Mouse (Mus musculus): ENCODE data around the gene Crisp2. TPM values are rescaled to one million over a fixed set of nuclear protein-coding genes. Genes with fewer than 3 reads are reported as not detected.
"Not testable (repeated sequence)": the region's sequence is repeated elsewhere in the genome, so short reads cannot be mapped to it uniquely, and the experiment has no call there.

Gene Crisp2
- polyA plus RNA-seq, 1 experiment from 2014 or later = not detected

- Histone ChIP-seq H3K4me1 (ENCODE audit: control insufficient read depth, insufficient read depth, low read length) (no peaks in the 10 kb centered on the region), H3K27ac (ENCODE audit: low read length) (no peak overlapping the region), H3K4me2 (replicated peaks; ENCODE audit: low read depth, low read length) (no peak overlapping the region), H3K4me3 (ENCODE audit: low read depth, low read length) (no peak overlapping the region), H3K9me3 (ENCODE audit: control insufficient read depth, low read depth, low read length) (no peaks in the 10 kb centered on the region; the same call in 1 of the 2 replicates), H3K36me3 (ENCODE audit: control insufficient read depth, insufficient read depth, low read length) (no peaks in the 10 kb centered on the region), H3K27me3 (ENCODE audit: control insufficient read depth, insufficient read depth, low read length) (no peaks in the 10 kb centered on the region), H3K9ac (replicated peaks; ENCODE audit: low read depth, low read length) (no peak overlapping the region)
- WGBS = 85% methylated on average over 4 of the region's 4 CpGs
- no peak for ATAC-seq (ENCODE audit: insufficient number of reproducible peaks, insufficient read depth, low FRiP score, low read depth)
Observed at GRCm38 (mm10) chr17:40763662-40764061, 43.1 kb downstream of the Crisp2 start.

DNA sequence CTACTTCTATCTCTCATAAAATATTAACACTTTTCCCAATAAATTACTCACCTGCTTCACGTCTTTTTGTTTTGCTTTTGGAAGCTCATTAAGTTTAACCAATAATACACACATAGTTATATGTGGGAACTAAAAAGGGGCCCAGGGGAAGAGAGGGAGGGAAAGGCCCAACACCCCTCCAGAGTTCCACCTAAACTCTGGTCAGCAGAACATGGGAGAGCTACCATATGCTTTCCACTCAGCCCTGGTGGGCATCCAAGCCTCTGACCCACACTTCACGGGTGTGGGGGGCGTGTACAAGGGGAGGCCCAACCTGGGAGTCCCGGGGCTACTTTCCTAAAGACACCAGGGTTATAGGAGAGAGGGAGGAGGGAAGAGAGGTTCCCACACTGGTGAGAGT, 75.1 kb downstream of the Crisp2 start:
- ATAC-seq (ENCODE audit: insufficient number of reproducible peaks, insufficient read depth, low FRiP score, low read depth) = no peak
- no peak overlapping the region for H3K9ac ChIP-seq (replicated peaks; ENCODE audit: low read depth, low read length)
- WGBS = 57% methylated on average over 4 of the region's 4 CpGs

GRCm38 (mm10) chr17:40731296-40731695, 75.5 kb downstream of the Crisp2 start:
- Histone ChIP-seq H3K9ac (replicated peaks; ENCODE audit: low read depth, low read length) (no peak overlapping the region), H3K36me3 (ENCODE audit: control insufficient read depth, insufficient read depth, low read length) (no peaks in the 10 kb centered on the region), H3K4me2 (replicated peaks; ENCODE audit: low read depth, low read length) (no peak overlapping the region), H3K4me1 (ENCODE audit: control insufficient read depth, insufficient read depth, low read length) (no peaks in the 10 kb centered on the region), H3K27me3 (ENCODE audit: control insufficient read depth, insufficient read depth, low read length) (no peaks in the 10 kb centered on the region), H3K9me3 (ENCODE audit: control insufficient read depth, low read depth, low read length) (no peaks in the 10 kb centered on the region), H3K27ac (ENCODE audit: low read length) (no peak overlapping the region), H3K4me3 (ENCODE audit: low read depth, low read length) (no peak overlapping the region)
- WGBS = 72% methylated on average over 2 of the region's 2 CpGs
- no peak for ATAC-seq (ENCODE audit: insufficient number of reproducible peaks, insufficient read depth, low FRiP score, low read depth)

More for the DNA sequence above, 75.1 kb downstream of the Crisp2 start:
- H3K4me1 ChIP-seq (ENCODE audit: control insufficient read depth, insufficient read depth, low read length) = no peaks in the 10 kb centered on the region
- no peak overlapping the region for H3K27ac ChIP-seq (ENCODE audit: low read length)
- H3K4me2 ChIP-seq (replicated peaks; ENCODE audit: low read depth, low read length) = no peak overlapping the region
- no peaks in the 10 kb centered on the region for H3K36me3 ChIP-seq (ENCODE audit: control insufficient read depth, insufficient read depth, low read length)
- H3K4me3 ChIP-seq (ENCODE audit: low read depth, low read length) = no peak overlapping the region
- no peaks in the 10 kb centered on the region for H3K27me3 ChIP-seq (ENCODE audit: control insufficient read depth, insufficient read depth, low read length)
- no peaks in the 10 kb centered on the region for H3K9me3 ChIP-seq (ENCODE audit: control insufficient read depth, low read depth, low read length)

DNA sequence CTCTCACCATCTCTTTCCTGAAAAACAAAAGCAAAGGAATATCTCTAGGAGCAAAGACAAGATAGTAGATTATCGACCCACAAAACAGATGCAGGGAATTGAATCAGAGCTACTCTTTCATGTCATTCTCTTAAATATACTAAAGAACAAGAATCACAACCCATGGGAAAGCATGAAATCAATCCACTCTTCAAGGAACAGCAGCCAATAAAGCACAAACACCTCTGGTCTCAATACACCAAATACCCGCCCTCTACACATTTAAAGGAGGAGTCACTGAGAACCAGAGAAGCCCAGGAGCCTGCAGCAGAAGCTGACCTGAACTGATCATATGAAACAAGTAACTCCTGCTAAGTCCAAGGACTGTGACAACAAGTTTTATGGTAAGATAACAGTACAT, 80.0 kb downstream of the Crisp2 start, which contains the start of gene Esp1:
Gene Esp1 (plus strand): TSS at position 301 of the 400 bp plus-strand sequence.
- H3K27ac ChIP-seq (ENCODE audit: low read length) = no peak within 1 kb of the TSS
- no peak within 1 kb of the TSS for H3K4me2 ChIP-seq (replicated peaks; ENCODE audit: low read depth, low read length)
- no peak within 1 kb of the TSS for H3K4me3 ChIP-seq (ENCODE audit: low read depth, low read length)
- ATAC-seq (ENCODE audit: insufficient number of reproducible peaks, insufficient read depth, low FRiP score, low read depth) = no peak
- no peaks in the 10 kb centered on the region for H3K4me1 ChIP-seq (ENCODE audit: control insufficient read depth, insufficient read depth, low read length)
- no peaks in the 10 kb centered on the region for H3K27me3 ChIP-seq (ENCODE audit: control insufficient read depth, insufficient read depth, low read length)
- H3K9ac ChIP-seq (replicated peaks; ENCODE audit: low read depth, low read length) = no peak within 1 kb of the TSS
- 85% methylated on average over 2 of the region's 2 CpGs for WGBS
- H3K36me3 ChIP-seq (ENCODE audit: control insufficient read depth, insufficient read depth, low read length) = no peaks in the 10 kb centered on the region
- no peaks in the 10 kb centered on the region for H3K9me3 ChIP-seq (ENCODE audit: control insufficient read depth, low read depth, low read length)

- ATAC-seq (ENCODE audit: insufficient number of reproducible peaks, insufficient read depth, low FRiP score, low read depth); H3K4me1 ChIP-seq (ENCODE audit: control insufficient read depth, insufficient read depth, low read length); H3K9ac ChIP-seq (replicated peaks; ENCODE audit: low read depth, low read length); H3K4me2 ChIP-seq (replicated peaks; ENCODE audit: low read depth, low read length); H3K27ac ChIP-seq (ENCODE audit: low read length); H3K27me3 ChIP-seq (ENCODE audit: control insufficient read depth, insufficient read depth, low read length); H3K9me3 ChIP-seq (ENCODE audit: control insufficient read depth, low read depth, low read length); H3K36me3 ChIP-seq (ENCODE audit: control insufficient read depth, insufficient read depth, low read length); H3K4me3 ChIP-seq (ENCODE audit: low read depth, low read length): not testable (repeated sequence)
Observed at GRCm38 (mm10) chr17:40717055-40717454, 89.7 kb downstream of the Crisp2 start.

DNA sequence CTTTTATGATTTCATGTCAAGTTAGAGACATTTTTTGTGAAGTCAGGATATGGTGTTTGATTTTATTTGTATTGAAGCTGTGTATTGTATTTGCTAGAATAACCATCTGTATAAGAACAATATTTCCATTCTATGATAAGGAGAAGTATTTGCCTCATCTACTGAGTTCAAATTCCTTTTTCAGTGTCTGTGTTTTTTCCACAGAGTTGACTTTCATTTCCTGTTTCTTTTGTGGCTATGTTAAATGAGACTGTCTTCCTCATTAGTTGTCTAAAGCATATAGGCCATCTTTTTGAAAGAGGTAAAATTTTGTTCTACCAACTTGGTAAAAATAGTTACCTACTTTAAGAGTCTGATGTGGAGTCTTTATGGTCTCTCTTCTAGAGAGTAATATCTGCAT, 90.5 kb downstream of the Crisp2 start:
- Histone ChIP-seq H3K27ac (ENCODE audit: low read length) (no peak overlapping the region), H3K36me3 (ENCODE audit: control insufficient read depth, insufficient read depth, low read length) (no peaks in the 10 kb centered on the region), H3K9ac (replicated peaks; ENCODE audit: low read depth, low read length) (no peak overlapping the region), H3K9me3 (ENCODE audit: control insufficient read depth, low read depth, low read length) (no peaks in the 10 kb centered on the region), H3K27me3 (ENCODE audit: control insufficient read depth, insufficient read depth, low read length) (no peaks in the 10 kb centered on the region), H3K4me2 (replicated peaks; ENCODE audit: low read depth, low read length) (no peak overlapping the region), H3K4me3 (ENCODE audit: low read depth, low read length) (no peak overlapping the region), H3K4me1 (ENCODE audit: control insufficient read depth, insufficient read depth, low read length) (no peaks in the 10 kb centered on the region)
- no peak for ATAC-seq (ENCODE audit: insufficient number of reproducible peaks, insufficient read depth, low FRiP score, low read depth)

Other genes starting within 250 kb of the Crisp2 start
- not detected in 2 replicates for gene Esp6, start 245.5 kb downstream of the Crisp2 start, polyA plus RNA-seq (2014; fragmentation: Nextera tagmentation; extraction: Ambion mirVana)
- gene Esp4, start 208.4 kb downstream of the Crisp2 start, polyA plus RNA-seq (2014; fragmentation: Nextera tagmentation; extraction: Ambion mirVana) = not detected in 2 replicates
- not detected in 2 replicates for gene Esp3, start 174.9 kb downstream of the Crisp2 start, polyA plus RNA-seq (2014; fragmentation: Nextera tagmentation; extraction: Ambion mirVana)
- gene Esp1, start 79.9 kb downstream of the Crisp2 start, polyA plus RNA-seq (2014; fragmentation: Nextera tagmentation; extraction: Ambion mirVana) = not detected in 2 replicates
- gene Rhag, start 4.1 kb upstream of the Crisp2 start, polyA plus RNA-seq (2014; fragmentation: Nextera tagmentation; extraction: Ambion mirVana) = 0.27 and 0.43 TPM in 2 replicates
- 3.7 and 4.0 TPM in 2 replicates for gene 9130008F23Rik, start 73.6 kb upstream of the Crisp2 start, polyA plus RNA-seq (2014; fragmentation: Nextera tagmentation; extraction: Ambion mirVana)
- not detected in 2 replicates for gene Glyatl3, start 107.3 kb upstream of the Crisp2 start, polyA plus RNA-seq (2014; fragmentation: Nextera tagmentation; extraction: Ambion mirVana)
- 34.1 and 38.9 TPM in 2 replicates for gene Mut, start 127.7 kb upstream of the Crisp2 start, polyA plus RNA-seq (2014; fragmentation: Nextera tagmentation; extraction: Ambion mirVana)
- 24.3 and 26.0 TPM in 2 replicates for gene Cenpq, start 128.0 kb upstream of the Crisp2 start, polyA plus RNA-seq (2014; fragmentation: Nextera tagmentation; extraction: Ambion mirVana)

All from stomach, embryonic 14.5 days (tissue).